Mouse (Mus musculus) intestine, embryonic 14.5 days (tissue): ENCODE measurements around the gene Rnf213. TPM values are rescaled to one million over a fixed set of nuclear protein-coding genes. Genes with fewer than 3 reads are reported as not detected.

Experiments used
- ATAC-seq: fragments of 200-750 bp; cut with Nextera tagmentation; replicated peaks from 2 replicates; pipeline ENCODE4 v1.8.0; 2017; ENCODE audit warnings: low read depth, moderate number of reproducible peaks, moderate TSS enrichment, moderate library complexity; ENCODE audit not compliant: low FRiP score, low TSS enrichment
- DNase-seq: peaks from one replicate; pipeline ENCODE4 v3.0.0-alpha.2; 2018; ENCODE audit warnings: low spot score
- H3K27ac ChIP-seq: fragments of 300-500 bp; sonication (generic); 2 replicates; pipeline ENCODE4 v1.5.1; 2014; ENCODE audit warnings: low read depth, mild to moderate bottlenecking, control low read depth
- H3K27me3 ChIP-seq: fragments of 300-500 bp; sonication (generic); replicated peaks from 2 replicates; pipeline ENCODE4 v1.6.1; 2014; ENCODE audit warnings: low read length, control low read depth; ENCODE audit not compliant: control insufficient read depth, insufficient read depth
- H3K36me3 ChIP-seq: fragments of 300-500 bp; sonication (generic); 2 replicates; pipeline ENCODE4 v1.6.1; 2014; ENCODE audit warnings: low read length, control low read depth; ENCODE audit not compliant: control insufficient read depth, insufficient read depth
- H3K4me1 ChIP-seq: fragments of 300-500 bp; sonication (generic); replicated peaks from 2 replicates; pipeline ENCODE4 v1.6.1; 2014; ENCODE audit warnings: low read length, control low read depth, mixed read lengths; ENCODE audit not compliant: control insufficient read depth, insufficient read depth
- H3K4me2 ChIP-seq: fragments of 300-500 bp; sonication (generic); 2 replicates; pipeline ENCODE4 v1.6.1; 2014; ENCODE audit warnings: low read length
- H3K4me3 ChIP-seq: fragments of 300-500 bp; sonication (generic); 2 replicates; pipeline ENCODE4 v1.5.1; 2014; ENCODE audit warnings: low read depth, low read length, control low read depth, mixed read lengths
- H3K9ac ChIP-seq: fragments of 300-500 bp; sonication (generic); 2 replicates; pipeline ENCODE4 v1.6.1; 2014; ENCODE audit warnings: mild to moderate bottlenecking, low read length
- H3K9me3 ChIP-seq: fragments of 300-500 bp; sonication (generic); 2 replicates; pipeline ENCODE4 v1.6.1; 2016; ENCODE audit warnings: low read length, control low read depth; ENCODE audit not compliant: control insufficient read depth
- WGBS: fragments of 180-500 bp; shearing (Covaris S2); extraction: QIAGEN DNeasy Blood & Tissue Kit; methylation state at CpG from one replicate; pipeline ENCODE4 v1.1.7; 2014; 5-methylcytosine and 5-hydroxymethylcytosine counted together
- polyA plus RNA-seq: library from polyadenylated mRNA; unstranded; fragments of >200 nt; fragmentation: Nextera tagmentation; extraction: Ambion mirVana; gene quantifications from 2 replicates; pipeline ENCODE4 v1.2.1, GENCODE M21; 2014

The Rnf213 gene
- polyA plus RNA-seq, 1 experiment from 2014 or later = 18.0 TPM

DNA sequence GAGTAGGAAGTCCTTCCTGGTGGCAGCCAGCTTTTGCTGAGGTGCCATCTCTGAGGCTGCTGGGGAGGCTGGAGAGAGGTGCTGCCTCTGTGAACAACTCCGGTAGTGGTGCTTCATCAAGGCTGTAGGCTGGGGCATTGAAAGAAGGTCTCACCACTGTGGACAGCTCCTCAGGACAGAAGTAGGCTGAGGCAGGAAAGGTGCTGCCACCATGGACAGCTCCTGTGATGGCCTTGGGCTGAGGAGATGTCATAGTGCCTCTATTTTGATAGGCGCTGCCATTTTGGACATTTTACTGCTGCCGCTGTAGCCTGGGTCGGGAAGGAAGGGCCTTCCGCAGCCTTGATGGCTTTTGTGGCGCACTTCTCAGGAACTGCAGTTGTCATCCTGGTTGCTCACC, 99.9 kb downstream of the Rnf213 start:
- Histone ChIP-seq H3K27ac (no peak overlapping the region), H3K4me3 (no peak overlapping the region), H3K9me3 (no peaks in the 10 kb centered on the region), H3K9ac (no peak overlapping the region), H3K27me3 (no peaks in the 10 kb centered on the region), H3K4me1 (peaks cover 13% of the 10 kb centered on the region), H3K36me3 (peaks cover 16% of the 10 kb centered on the region; the same call in 1 of the 2 replicates), H3K4me2 (no peak overlapping the region)
- no peak for DNase-seq
- 92% methylated on average over 6 of the region's 6 CpGs for WGBS
- ATAC-seq = no peak

DNA sequence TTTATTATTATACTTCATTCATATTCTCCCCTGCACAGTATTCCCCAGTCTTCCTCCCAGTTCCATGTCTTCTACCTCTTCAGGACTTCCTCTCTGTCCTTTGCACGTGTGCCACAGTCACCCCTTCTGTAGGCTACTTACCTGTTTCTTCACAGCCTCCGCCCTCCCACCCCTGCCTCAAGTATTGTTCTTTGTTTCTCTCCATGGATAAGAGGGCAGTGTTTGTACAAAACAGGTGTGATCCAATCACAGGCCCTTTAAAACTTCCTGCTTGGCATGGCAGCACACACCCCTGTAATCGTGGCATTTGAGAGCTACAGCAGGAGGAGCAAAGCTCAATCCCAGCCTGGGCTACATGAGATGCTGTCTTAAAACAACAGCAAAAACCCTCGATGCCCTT, 100.6 kb downstream of the Rnf213 start:
- H3K27ac ChIP-seq = no peak overlapping the region
- no peak overlapping the region for H3K4me2 ChIP-seq
- H3K4me1 ChIP-seq = peaks cover 13% of the 10 kb centered on the region
- 77% methylated on average over 4 of the region's 4 CpGs for WGBS
- H3K4me3 ChIP-seq = no peak overlapping the region
- ATAC-seq (no peak), DNase-seq (no peak)
- H3K9ac ChIP-seq = no peak overlapping the region
- H3K27me3 ChIP-seq = no peaks in the 10 kb centered on the region
- no peaks in the 10 kb centered on the region for H3K9me3 ChIP-seq
- peaks cover 20% of the 10 kb centered on the region; the same call in 1 of the 2 replicates for H3K36me3 ChIP-seq

DNA sequence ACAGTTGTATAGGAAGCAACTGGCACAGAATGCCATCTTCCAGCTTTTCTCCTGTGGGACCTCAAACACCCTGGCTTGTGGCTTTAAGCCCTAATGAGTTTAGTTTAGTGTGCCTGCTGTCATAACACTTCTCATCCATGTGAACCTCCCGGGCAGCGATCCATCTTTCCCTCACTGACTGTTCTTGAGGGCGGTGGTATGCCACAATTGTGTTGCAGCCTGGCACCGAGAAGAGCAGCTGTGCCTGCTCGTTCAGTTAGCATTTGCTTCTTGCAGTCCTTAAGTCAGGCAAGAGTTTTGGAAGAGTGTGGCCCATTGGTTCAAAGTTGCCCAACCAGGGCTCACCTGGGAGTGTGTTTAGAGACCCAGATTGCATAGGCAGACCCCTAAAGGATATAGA, 103.2 kb downstream of the Rnf213 start:
- DNase-seq (no peak), ATAC-seq (no peak)
- no peak overlapping the region for H3K4me3 ChIP-seq
- H3K27ac ChIP-seq = no peak overlapping the region
- no peaks in the 10 kb centered on the region for H3K9me3 ChIP-seq
- 98% methylated on average over 5 of the region's 5 CpGs for WGBS
- no peaks in the 10 kb centered on the region for H3K27me3 ChIP-seq
- peaks cover 42% of the 10 kb centered on the region for H3K36me3 ChIP-seq
- H3K4me2 ChIP-seq = no peak overlapping the region
- H3K9ac ChIP-seq = no peak overlapping the region
- H3K4me1 ChIP-seq = peaks cover 7% of the 10 kb centered on the region; the same call in 1 of the 2 replicates

DNA sequence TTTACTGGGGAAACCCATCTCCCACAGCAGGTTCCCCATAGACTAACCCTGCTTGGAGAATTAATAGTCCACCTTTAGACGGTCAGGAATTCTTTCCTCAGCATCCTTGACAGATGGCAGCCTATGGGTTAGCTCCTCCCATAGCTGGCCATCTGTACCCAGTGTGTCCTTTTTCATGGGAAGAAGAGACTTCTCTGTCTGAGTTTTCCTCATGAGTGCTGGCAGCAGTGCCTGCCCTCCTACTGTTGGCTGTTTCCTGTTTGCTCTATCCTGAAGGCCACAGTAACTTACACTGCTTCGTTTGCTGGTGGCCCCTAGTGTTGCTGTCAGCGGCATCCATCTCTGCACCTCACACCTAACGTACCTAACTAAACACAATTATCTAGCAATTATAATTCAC, 104.6 kb downstream of the Rnf213 start:
- DNase-seq (no peak), ATAC-seq (no peak)
- 72% methylated on average over 4 of the region's 4 CpGs for WGBS
- H3K4me2 ChIP-seq = no peak overlapping the region
- peaks cover 3% of the 10 kb centered on the region; the same call in 1 of the 2 replicates for H3K4me1 ChIP-seq
- H3K27me3 ChIP-seq = no peaks in the 10 kb centered on the region
- H3K9ac ChIP-seq = no peak overlapping the region
- peaks cover 55% of the 10 kb centered on the region for H3K36me3 ChIP-seq
- no peak overlapping the region for H3K27ac ChIP-seq
- H3K9me3 ChIP-seq = no peaks in the 10 kb centered on the region
- H3K4me3 ChIP-seq = no peak overlapping the region

DNA sequence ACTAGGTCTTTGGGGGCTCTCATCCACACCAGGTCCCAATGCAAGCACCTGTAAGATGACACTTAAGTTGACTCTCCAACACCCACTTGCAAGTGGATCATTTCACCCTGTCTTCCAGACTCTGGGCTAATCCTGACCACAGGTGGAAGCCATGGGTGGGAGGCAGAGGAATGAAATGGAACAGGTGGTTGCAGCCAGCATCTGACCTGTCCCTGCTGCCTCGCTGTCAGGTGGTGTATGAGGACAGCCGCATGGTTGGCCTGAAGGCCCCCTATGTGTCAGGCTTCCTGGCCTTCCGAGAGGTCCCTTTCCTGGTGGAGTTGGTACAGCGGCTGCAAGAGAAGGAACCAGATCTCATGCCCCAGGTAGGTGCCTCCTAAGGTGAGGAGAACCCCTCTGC, 106.4 kb downstream of the Rnf213 start:
- H3K4me1 ChIP-seq = no peaks in the 10 kb centered on the region
- no peak overlapping the region for H3K4me2 ChIP-seq
- peaks cover 64% of the 10 kb centered on the region for H3K36me3 ChIP-seq
- no peaks in the 10 kb centered on the region for H3K9me3 ChIP-seq
- H3K27ac ChIP-seq = no peak overlapping the region
- H3K9ac ChIP-seq = no peak overlapping the region
- no peak overlapping the region for H3K4me3 ChIP-seq
- WGBS = 92% methylated on average over 4 of the region's 4 CpGs
- H3K27me3 ChIP-seq = no peaks in the 10 kb centered on the region
- no peak for DNase-seq
- ATAC-seq = no peak

DNA sequence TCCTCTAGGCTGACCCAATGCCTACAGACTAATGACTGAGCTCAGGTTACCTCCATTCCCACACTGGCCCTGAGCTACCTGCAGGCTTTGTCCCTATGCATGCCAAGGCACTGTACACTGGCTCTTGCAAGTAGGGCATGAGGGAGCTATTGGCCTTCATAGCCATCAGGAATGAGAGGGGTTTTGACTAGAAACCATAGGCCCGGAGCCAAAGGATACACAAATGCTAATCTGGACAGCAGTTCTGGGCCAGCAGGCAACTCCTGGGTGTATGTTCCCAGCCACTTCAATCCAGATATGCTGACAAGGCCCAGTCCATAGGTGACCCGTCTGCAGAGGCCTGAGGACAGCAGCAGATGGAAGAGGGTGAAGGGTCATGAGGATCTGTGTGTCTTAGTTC, 107.1 kb downstream of the Rnf213 start:
- no peaks in the 10 kb centered on the region for H3K27me3 ChIP-seq
- WGBS = 81% methylated on average over 2 of the region's 2 CpGs
- no peaks in the 10 kb centered on the region for H3K9me3 ChIP-seq
- H3K9ac ChIP-seq = no peak overlapping the region
- DNase-seq (no peak), ATAC-seq (no peak)
- H3K4me2 ChIP-seq = no peak overlapping the region
- no peak overlapping the region for H3K27ac ChIP-seq
- H3K4me3 ChIP-seq = no peak overlapping the region
- no peaks in the 10 kb centered on the region for H3K4me1 ChIP-seq
- peaks cover 69% of the 10 kb centered on the region for H3K36me3 ChIP-seq

DNA sequence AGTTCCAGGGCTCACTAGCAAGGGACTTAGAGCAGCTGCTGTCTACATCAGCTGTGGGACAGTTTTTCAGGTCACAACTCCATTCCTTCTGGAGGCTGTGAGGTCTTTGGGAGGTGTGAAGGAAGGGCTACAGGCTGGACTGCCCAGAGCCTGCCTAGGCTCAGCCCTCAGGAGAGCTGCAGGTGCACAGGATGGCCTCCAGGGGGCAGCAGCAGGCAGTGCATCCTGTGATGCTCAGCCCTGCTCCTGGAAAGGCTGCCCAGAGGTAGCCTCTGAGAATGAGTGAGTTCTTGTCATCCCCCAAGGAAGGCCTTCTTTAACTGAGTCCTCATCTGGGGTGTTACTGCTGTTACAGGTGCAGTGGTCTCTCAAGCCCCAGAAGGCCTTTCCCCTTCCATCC, 110.8 kb downstream of the Rnf213 start:
- Histone ChIP-seq H3K27ac (no peak overlapping the region), H3K9ac (no peak overlapping the region), H3K4me3 (no peak overlapping the region), H3K4me1 (no peaks in the 10 kb centered on the region), H3K36me3 (peaks cover 79% of the 10 kb centered on the region), H3K9me3 (no peaks in the 10 kb centered on the region), H3K4me2 (no peak overlapping the region), H3K27me3 (no peaks in the 10 kb centered on the region)
- ATAC-seq (peak; percentile 70; the same call in 1 of the 2 replicates), DNase-seq (peak; percentile 89)

DNA sequence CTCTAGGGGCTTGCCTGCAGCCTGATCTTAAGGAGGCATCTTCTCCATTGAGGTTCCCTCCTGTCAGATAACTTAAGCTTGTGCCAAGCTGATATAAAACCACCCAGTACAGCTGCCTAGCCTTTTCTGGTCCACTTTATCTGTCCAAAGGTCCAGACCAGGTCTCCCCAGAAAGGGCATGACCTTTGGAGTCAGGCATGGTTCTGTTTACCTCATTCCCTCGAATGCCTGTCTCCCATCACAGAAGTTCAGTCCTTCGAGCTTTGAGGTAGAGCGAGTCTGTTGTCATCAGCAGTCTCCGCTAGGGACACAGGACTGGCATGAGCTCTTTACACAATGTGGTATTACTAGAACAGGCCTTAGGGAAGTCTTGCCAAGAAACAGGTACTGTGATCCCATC, 113.5 kb downstream of the Rnf213 start:
- ATAC-seq (no peak), DNase-seq (no peak)
- H3K27ac ChIP-seq = no peak overlapping the region
- no peak overlapping the region for H3K9ac ChIP-seq
- H3K4me1 ChIP-seq = no peaks in the 10 kb centered on the region
- no peak overlapping the region for H3K4me3 ChIP-seq
- WGBS = 50% methylated on average over 4 of the region's 4 CpGs
- H3K9me3 ChIP-seq = no peaks in the 10 kb centered on the region
- no peak overlapping the region for H3K4me2 ChIP-seq
- peaks cover 56% of the 10 kb centered on the region for H3K36me3 ChIP-seq
- no peaks in the 10 kb centered on the region for H3K27me3 ChIP-seq

DNA sequence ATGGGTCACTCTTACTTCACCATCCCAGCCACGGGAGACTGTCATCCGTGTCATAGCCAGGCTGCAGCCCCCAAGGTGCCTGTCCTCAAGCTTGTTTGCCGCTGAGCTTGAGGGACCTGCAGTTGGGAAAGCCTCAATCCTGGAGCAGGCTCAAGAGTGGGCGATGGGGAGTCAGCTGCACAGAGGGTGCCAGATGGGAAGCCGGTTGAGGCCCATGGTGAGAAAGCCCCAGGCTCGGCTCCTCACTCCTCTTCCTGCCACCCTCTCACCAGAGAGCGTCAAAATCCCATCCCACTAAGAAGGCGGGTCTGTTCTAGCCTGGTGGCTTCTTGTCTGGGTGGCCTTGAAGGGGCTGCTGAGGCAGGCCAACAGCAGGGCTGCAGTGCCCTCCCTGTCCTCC, 114.9 kb downstream of the Rnf213 start:
- H3K4me3 ChIP-seq = no peak overlapping the region
- no peak overlapping the region for H3K9ac ChIP-seq
- no peaks in the 10 kb centered on the region for H3K9me3 ChIP-seq
- 90% methylated on average over 8 of the region's 8 CpGs for WGBS
- no peak overlapping the region for H3K27ac ChIP-seq
- H3K27me3 ChIP-seq = no peaks in the 10 kb centered on the region
- no peak overlapping the region for H3K4me2 ChIP-seq
- DNase-seq = no peak
- no peaks in the 10 kb centered on the region for H3K4me1 ChIP-seq
- no peak for ATAC-seq
- H3K36me3 ChIP-seq = peaks cover 42% of the 10 kb centered on the region
